Mouse (Mus musculus) CH12.LX (cell line): ENCODE data around the gene Gucy2e. TPM values are rescaled to one million over a fixed set of nuclear protein-coding genes. Genes with fewer than 3 reads are reported as not detected.

Source experiments
- DNase-seq: peaks from one replicate; pipeline ENCODE4 v3.0.0-alpha.2; 2013; ENCODE audit errors: extremely low read depth
- H3K27ac ChIP-seq: 2 replicates; pipeline ENCODE4 v1.5.1; 2012; ENCODE audit warnings: low read depth, mild to moderate bottlenecking, control low read depth, moderate library complexity; ENCODE audit not compliant: insufficient read depth
- H3K27me3 ChIP-seq: replicated peaks from 2 replicates; pipeline ENCODE3; 2012; ENCODE audit warnings: inconsistent platforms
- H3K36me3 ChIP-seq, 2 experiments: replicated peaks in 1 of 2; 2 replicates each; pipeline versions ENCODE3 to v1.6.1; 2012; ENCODE audit warnings: inconsistent platforms in 1 of 2, low read length in 1 of 2, mild to moderate bottlenecking in 1 of 2, mixed read lengths in 1 of 2, moderate library complexity in 1 of 2; ENCODE audit not compliant: control insufficient read depth in 1 of 2, insufficient read depth in 1 of 2
- H3K4me1 ChIP-seq, 2 experiments: 2 replicates each; pipeline ENCODE4 v1.6.1; 2012; ENCODE audit warnings: inconsistent platforms in 1 of 2, moderate library complexity in 1 of 2; ENCODE audit not compliant: insufficient read depth in 2 of 2, control insufficient read depth in 1 of 2
- H3K4me2 ChIP-seq: 2 replicates; pipeline ENCODE4 v1.6.1; 2012; ENCODE audit warnings: low read depth, mild to moderate bottlenecking, control low read depth; ENCODE audit not compliant: poor library complexity, insufficient read depth, severe bottlenecking
- H3K4me3 ChIP-seq, 3 experiments: fragments of 150-350 bp in 1 of 3; sonication (generic) in 1 of 3; replicated peaks in 1 of 3; 2 replicates each; pipeline versions ENCODE3 to v1.5.1; 2011 to 2012; ENCODE audit warnings: low read depth in 2 of 3, low read length in 2 of 3, mild to moderate bottlenecking in 2 of 3, moderate library complexity in 2 of 3, control low read depth in 1 of 3, improper control_type of control experiment in 1 of 3, inconsistent platforms in 1 of 3, mixed read lengths in 1 of 3; ENCODE audit not compliant: poor library complexity in 1 of 3
- H3K79me2 ChIP-seq: replicated peaks from 2 replicates; pipeline ENCODE4 v1.6.1; 2012; ENCODE audit warnings: mild to moderate bottlenecking, moderate library complexity; ENCODE audit not compliant: control insufficient read depth, poor library complexity, insufficient read depth, severe bottlenecking; ENCODE audit errors: extremely low read depth
- H3K9ac ChIP-seq: 2 replicates; pipeline ENCODE4 v1.6.1; 2012; ENCODE audit warnings: low read depth, mild to moderate bottlenecking, control low read depth, moderate library complexity; ENCODE audit not compliant: insufficient read depth
- H3K9me3 ChIP-seq: replicated peaks from 2 replicates; pipeline ENCODE3; 2012; ENCODE audit warnings: low read length, inconsistent platforms, mixed read lengths
- BHLHE40 ChIP-seq: IDR thresholded peaks from 2 replicates; pipeline ENCODE4 v1.6.1; 2011; ENCODE audit warnings: mild to moderate bottlenecking, low read depth, low read length, improper control_type of control experiment
- CHD1 ChIP-seq: IDR thresholded peaks from 2 replicates; pipeline ENCODE4 v1.6.1; 2012; ENCODE audit warnings: low read depth, low read length, improper control_type of control experiment, inconsistent platforms
- CTCF ChIP-seq, 2 experiments: IDR thresholded peaks in 1 of 2; conservative IDR thresholded peaks in 1 of 2; 2 replicates each; pipeline ENCODE4 v1.5.1; 2011 to 2012; ENCODE audit warnings: low read depth in 2 of 2, low read length in 2 of 2, improper control_type of control experiment in 1 of 2, inconsistent platforms in 1 of 2, mild to moderate bottlenecking in 1 of 2, moderate library complexity in 1 of 2
- HCFC1 ChIP-seq: IDR thresholded peaks from 2 replicates; pipeline ENCODE4 v1.6.1; 2012; ENCODE audit warnings: low read depth, mild to moderate bottlenecking, inconsistent platforms, low read length, improper control_type of control experiment
- IRF4 ChIP-seq: IDR thresholded peaks from 2 replicates; pipeline ENCODE4 v1.6.1; 2014; ENCODE audit warnings: low read depth, mild to moderate bottlenecking, inconsistent platforms, low read length, improper control_type of control experiment
- JUN ChIP-seq: IDR thresholded peaks from 2 replicates; pipeline ENCODE4 v1.6.1; 2011; ENCODE audit warnings: low read depth, mild to moderate bottlenecking, low read length, improper control_type of control experiment, moderate library complexity; ENCODE audit not compliant: insufficient read depth
- KAT2A ChIP-seq: IDR thresholded peaks from 2 replicates; pipeline ENCODE4 v1.6.1; 2012; ENCODE audit warnings: low read length, improper control_type of control experiment, inconsistent platforms; ENCODE audit not compliant: insufficient replicate concordance
- MAFK ChIP-seq: IDR thresholded peaks from 2 replicates; pipeline ENCODE4 v1.6.1; 2011; ENCODE audit warnings: low read length, improper control_type of control experiment; ENCODE audit not compliant: insufficient replicate concordance
- MEF2A ChIP-seq: IDR thresholded peaks from 2 replicates; pipeline ENCODE4 v1.6.1; 2014; ENCODE audit warnings: low read depth, mild to moderate bottlenecking, inconsistent platforms, low read length, improper control_type of control experiment, borderline replicate concordance
- MXI1 ChIP-seq: IDR thresholded peaks from 2 replicates; pipeline ENCODE4 v1.6.1; 2011; ENCODE audit warnings: mild to moderate bottlenecking, low read depth, low read length, improper control_type of control experiment
- NELFE ChIP-seq: IDR thresholded peaks from 2 replicates; pipeline ENCODE4 v1.6.1; 2011; ENCODE audit warnings: low read depth, low read length, improper control_type of control experiment
- NRF1 ChIP-seq: IDR thresholded peaks from 2 replicates; pipeline ENCODE4 v1.6.1; 2014; ENCODE audit warnings: low read depth, mild to moderate bottlenecking, inconsistent platforms, low read length, improper control_type of control experiment, moderate library complexity
- PAX5 ChIP-seq: IDR thresholded peaks from 2 replicates; pipeline ENCODE4 v1.6.1; 2012; ENCODE audit warnings: low read length, inconsistent platforms, mixed read lengths
- POLR2A ChIP-seq: IDR thresholded peaks from 2 replicates; pipeline ENCODE4 v1.6.1; 2011; ENCODE audit warnings: low read depth, mild to moderate bottlenecking, improper control_type of control experiment, low read length
- POLR2AphosphoS2 ChIP-seq: IDR thresholded peaks from 2 replicates; pipeline ENCODE4 v1.6.1; 2011; ENCODE audit warnings: low read depth, low read length, improper control_type of control experiment
- RAD21 ChIP-seq: IDR thresholded peaks from 2 replicates; pipeline ENCODE4 v1.6.1; 2011; ENCODE audit warnings: low read depth, mild to moderate bottlenecking, low read length, improper control_type of control experiment, moderate library complexity
- RCOR1 ChIP-seq: conservative IDR thresholded peaks from 2 replicates; pipeline ENCODE4 v1.6.1; 2012; ENCODE audit warnings: low read depth, mild to moderate bottlenecking, inconsistent platforms, low read length, improper control_type of control experiment
- SIN3A ChIP-seq: IDR thresholded peaks from 2 replicates; pipeline ENCODE4 v1.6.1; 2012; ENCODE audit warnings: low read length, improper control_type of control experiment, inconsistent platforms
- SMC3 ChIP-seq: IDR thresholded peaks from 2 replicates; pipeline ENCODE4 v1.6.1; 2011; ENCODE audit warnings: low read depth, low read length, improper control_type of control experiment
- UBTF ChIP-seq: IDR thresholded peaks from 2 replicates; pipeline ENCODE4 v1.6.1; 2012; ENCODE audit warnings: low read depth, mild to moderate bottlenecking, inconsistent platforms, low read length, improper control_type of control experiment, moderate library complexity
- USF1 ChIP-seq: IDR thresholded peaks from 2 replicates; pipeline ENCODE4 v1.6.1; 2014; ENCODE audit warnings: low read depth, mild to moderate bottlenecking, inconsistent platforms, low read length, improper control_type of control experiment
- USF2 ChIP-seq: conservative IDR thresholded peaks from 2 replicates; pipeline ENCODE4 v1.6.1; 2011; ENCODE audit warnings: low read depth, low read length, improper control_type of control experiment
- ZC3H11A ChIP-seq: IDR thresholded peaks from 2 replicates; pipeline ENCODE4 v1.6.1; 2012; ENCODE audit warnings: low read depth, mild to moderate bottlenecking, inconsistent platforms, low read length, improper control_type of control experiment
- dilution Hi-C: fragments of 300-500 bp; cut with MboI; formaldehyde crosslinking; loops from 2 replicates; pipeline ENCODE4 v1.14.3; 2020; ENCODE audit warnings: low sequenced_read_pairs; ENCODE audit not compliant: extremely low pct_unique_long_range_greater_than_20kb, extremely low pct_ligation_motif_present
- in situ Hi-C: fragments of 300-500 bp; cut with MboI; formaldehyde crosslinking; loops from 3 replicates; pipeline ENCODE4 v1.14.3; 2019; ENCODE audit warnings: low sequenced_read_pairs, low pct_ligation_motif_present, low pct_unique_long_range_greater_than_20kb, mixed read lengths
- polyA plus RNA-seq: library from polyadenylated mRNA; unstranded; fragments of >175 nt; gene quantifications from 2 replicates; pipeline ENCODE4 v1.2.1, GENCODE M21; 2012; ENCODE audit warnings: low read depth; ENCODE audit not compliant: insufficient read length
- total RNA-seq, 2 experiments: library from RNA; depleted of rRNA; stranded (reverse); fragments of 300-350 nt in 1 of 2; fragments of >200 nt in 1 of 2; gene quantifications; 2 replicates each; pipeline ENCODE4 v1.2.3; 2012 to 2014

Gucy2e gene
- total and polyA plus RNA-seq, 3 experiments, result 0.03 TPM; not detected in 2

DNA sequence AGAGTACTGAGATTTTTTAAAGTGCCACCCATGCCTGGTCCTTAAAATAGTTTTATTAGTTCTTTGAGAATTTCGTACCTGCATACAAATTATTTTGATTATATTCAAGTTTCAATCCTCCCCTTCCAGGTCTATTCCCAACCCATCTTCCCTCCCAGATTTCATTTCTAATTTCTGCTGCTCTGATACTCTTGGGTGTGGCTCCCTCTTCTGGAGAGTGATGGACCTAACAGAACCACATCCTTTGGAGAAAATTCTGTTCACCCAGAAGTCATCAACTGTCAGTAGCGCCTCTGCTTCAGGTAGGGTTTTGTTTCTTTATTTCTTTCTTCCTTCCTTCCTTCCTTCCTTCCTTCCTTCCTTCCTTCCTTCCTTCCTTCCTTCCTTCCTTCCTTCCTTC is 8.1 kb upstream of the Gucy2e start:
- dilution Hi-C loops (no loop called here), in situ Hi-C loops (no loop called here)
- TF ChIP-seq SIN3A (peak; percentile 31; the same call in 1 of the 2 replicates), HCFC1 (no peak), USF1 (no peak), POLR2A (no peak), SMC3 (peak; percentile 93), MEF2A (0 out of 2 replicates have a peak, but pooled peaks have one; percentile 17), RCOR1 (no peak), MXI1 (0 out of 2 replicates have a peak, but pooled peaks have one; percentile 33), BHLHE40 (no peak), ZC3H11A (peak; percentile 78), RAD21 (peak; percentile 98), CTCF (conservative IDR thresholded peaks at IDR 0.05 in 1 of 2, IDR thresholded peaks at IDR 0.05 in 1 of 2; ENCODE audit: low read depth in 2 of 2, low read length in 2 of 2) (peak; percentile 50 to 98; a peak in 3 of 4 replicates), USF2 (no peak), UBTF (no peak), NELFE (peak; percentile 43; the same call in 1 of the 2 replicates), PAX5 (no peak), NRF1 (no peak), POLR2AphosphoS2 (no peak), JUN (no peak), CHD1 (no peak), MAFK (no peak), IRF4 (0 out of 2 replicates have a peak, but pooled peaks have one; percentile 18), KAT2A (no peak)
- Histone ChIP-seq H3K27me3 (peaks cover 40% of the 10 kb centered on the region), H3K36me3 (no peaks in the 10 kb centered on the region), H3K27ac (no peak overlapping the region), H3K79me2 (no peaks in the 10 kb centered on the region), H3K4me2 (no peak overlapping the region), H3K9me3 (no peaks in the 10 kb centered on the region), H3K4me1 (peaks cover 0 to 3% of the 10 kb centered on the region in 2 experiments; a peak in 1 of 4 replicates), H3K4me3 (no peak overlapping the region), H3K9ac (no peak overlapping the region)
- peak; percentile 50 for DNase-seq
